Mouse (Mus musculus): ENCODE data around the gene Dennd1a. TPM values are rescaled to one million over a fixed set of nuclear protein-coding genes. Genes with fewer than 3 reads are reported as not detected.

Gene Dennd1a
- total RNA-seq, 2 experiments from 2014 or later = 27.7 to 27.9 TPM

GRCm38 (mm10) chr2:38125671-38126382 is 161.4 kb downstream of the Dennd1a start:
- DNase-seq (ENCODE audit: low spot score) = no peak

- DNase-seq (ENCODE audit: low spot score) = no peak
Measured at GRCm38 (mm10) chr2:38124727-38125126, 162.5 kb downstream of the Dennd1a start.

GRCm38 (mm10) chr2:38115000-38115399 is 172.2 kb downstream of the Dennd1a start:
- DNase-seq (ENCODE audit: low spot score) = no peak

DNA sequence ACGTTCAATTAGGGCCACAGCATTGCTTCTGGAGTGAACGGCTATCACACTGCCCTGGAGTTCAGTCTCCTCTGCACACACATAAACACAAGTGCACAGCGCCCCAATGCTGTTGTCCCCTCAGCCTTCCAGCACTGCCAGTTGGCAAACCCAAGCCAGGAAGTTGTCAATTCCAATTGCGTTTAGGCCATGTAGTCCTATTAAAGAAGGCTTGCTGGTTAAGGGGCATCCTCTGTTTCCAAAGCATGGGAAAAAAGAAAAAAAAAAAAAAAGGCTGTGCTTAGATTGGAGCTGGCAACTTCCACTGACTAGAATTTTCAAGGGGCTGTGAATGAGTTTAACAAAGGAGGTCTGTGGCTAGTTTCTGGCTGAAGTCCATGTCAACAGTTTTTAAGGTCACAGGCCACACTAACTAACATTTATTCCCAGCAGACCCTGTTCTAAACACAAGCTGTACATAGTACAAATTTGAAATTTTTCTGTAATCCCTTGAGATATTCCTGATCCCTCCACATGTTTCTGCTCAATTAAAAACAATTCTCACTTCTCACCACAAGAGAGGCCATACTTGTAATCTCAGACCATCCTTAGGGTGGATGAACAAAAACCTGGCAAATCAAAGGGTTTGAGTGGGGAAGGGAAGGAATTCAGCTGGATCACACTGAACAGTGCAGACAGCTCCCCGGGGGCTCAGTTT is 175.4 kb downstream of the Dennd1a start:
- DNase-seq (ENCODE audit: low spot score) = no peak

GRCm38 (mm10) chr2:38108586-38108985 is 178.6 kb downstream of the Dennd1a start:
- no peak for DNase-seq (ENCODE audit: low spot score)

GRCm38 (mm10) chr2:38102674-38103073 is 184.5 kb downstream of the Dennd1a start:
- no peak for DNase-seq (ENCODE audit: low spot score)

DNA sequence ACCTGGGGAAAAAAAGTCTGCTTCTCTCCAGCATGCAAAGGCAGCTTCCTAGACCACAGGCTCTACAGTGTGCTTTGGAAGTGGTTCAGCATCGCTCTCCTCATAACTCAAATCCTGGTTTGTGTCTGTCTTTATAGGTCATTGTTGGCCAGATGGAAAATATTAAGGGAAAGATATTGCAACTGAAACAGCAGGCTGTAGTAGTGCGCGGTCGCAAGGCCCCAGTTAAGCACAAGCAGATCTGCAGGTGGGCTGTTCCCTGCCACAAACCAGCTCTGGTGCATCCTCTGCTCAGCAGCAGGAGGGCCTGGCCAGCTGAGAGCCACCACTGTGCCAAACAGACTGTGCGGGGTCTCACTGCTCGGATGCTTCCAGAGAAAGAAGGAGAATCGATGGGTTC is 186.9 kb downstream of the Dennd1a start:
- DNase-seq (ENCODE audit: low spot score) = no peak

- DNase-seq (ENCODE audit: low spot score) = peak; percentile 28
Measured at GRCm38 (mm10) chr2:38099120-38099773, 187.9 kb downstream of the Dennd1a start.

GRCm38 (mm10) chr2:38097469-38097868 is 189.7 kb downstream of the Dennd1a start:
- no peak for DNase-seq (ENCODE audit: low spot score)

- no peak for DNase-seq (ENCODE audit: low spot score)
Measured at GRCm38 (mm10) chr2:38096328-38096727, 190.9 kb downstream of the Dennd1a start.

DNA sequence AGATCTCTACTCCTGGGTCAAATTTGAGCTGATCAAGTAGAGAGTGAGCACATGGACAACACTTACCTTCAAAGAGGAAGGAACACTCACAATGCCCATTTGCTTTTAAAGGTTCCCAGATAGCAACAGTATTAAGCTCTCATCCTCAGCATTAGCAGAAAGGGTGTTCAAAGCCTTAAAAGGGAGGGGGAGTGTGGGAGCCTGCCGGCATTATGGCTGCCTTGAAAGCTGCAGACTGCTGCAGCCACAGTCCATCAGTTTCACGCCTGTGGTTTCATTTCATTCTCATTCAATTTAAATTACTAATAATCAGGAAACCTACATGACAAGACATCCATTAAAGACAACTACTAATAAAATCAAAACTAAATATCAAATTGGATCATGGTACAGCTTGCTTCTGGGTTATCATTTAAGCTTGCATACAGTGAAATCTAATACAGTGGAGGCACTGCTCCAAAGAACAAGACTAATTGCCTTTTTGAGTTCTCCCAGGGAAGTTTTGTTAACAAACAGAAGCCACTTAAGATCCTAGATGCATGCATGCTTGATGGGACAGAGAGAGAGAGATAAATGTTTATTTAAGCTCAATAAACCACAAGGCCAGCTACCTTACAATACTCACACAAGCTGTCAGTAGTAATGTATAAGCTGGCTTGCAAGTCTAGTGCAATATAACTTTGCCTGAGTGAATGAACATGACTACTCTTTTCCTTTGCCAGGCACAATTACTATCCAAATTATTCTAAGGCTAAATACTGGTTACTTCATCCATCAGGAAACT is 192.6 kb downstream of the Dennd1a start:
- no peak for DNase-seq (ENCODE audit: low spot score)

DNA sequence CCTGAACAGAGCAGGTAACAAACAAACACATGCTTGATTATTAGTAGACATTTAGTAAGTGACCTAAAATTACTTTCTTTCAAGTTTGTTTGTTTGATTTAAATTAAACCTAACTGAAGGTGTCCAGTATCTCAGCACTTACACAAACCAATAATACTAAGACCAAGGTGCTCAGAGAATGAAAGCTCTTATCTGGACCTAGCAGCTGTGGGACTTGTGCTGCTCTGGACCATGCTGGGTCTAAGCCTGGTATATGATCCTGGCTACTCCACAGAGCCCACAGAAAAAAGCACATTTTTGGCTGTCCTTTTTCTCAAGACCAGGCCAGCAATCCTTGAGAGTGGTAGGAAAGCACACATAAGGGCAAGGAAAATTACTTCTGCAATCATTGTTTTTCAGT is 193.2 kb downstream of the Dennd1a start:
- DNase-seq (ENCODE audit: low spot score) = no peak

- DNase-seq (ENCODE audit: low spot score) = no peak
Measured at GRCm38 (mm10) chr2:38093242-38093641, 193.9 kb downstream of the Dennd1a start.

DNA sequence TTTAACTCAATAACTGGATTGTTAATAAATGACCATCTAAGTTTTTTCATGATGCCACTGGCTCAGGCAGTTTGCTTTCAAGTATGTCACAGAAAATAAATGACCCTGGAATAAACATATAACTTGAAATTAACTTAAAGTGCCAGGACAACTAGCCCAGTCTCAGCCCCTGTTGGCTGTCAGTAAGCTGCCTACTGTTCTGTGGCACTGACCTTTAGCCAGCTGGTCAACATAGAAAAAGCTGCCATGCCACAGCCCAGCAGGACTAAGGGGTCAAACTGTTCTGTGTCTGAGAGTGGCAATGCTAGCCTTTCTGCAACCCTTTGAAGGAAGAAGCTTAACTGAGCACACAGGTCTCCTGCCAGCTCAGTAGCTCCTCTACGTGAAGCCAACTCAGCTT is 198.8 kb downstream of the Dennd1a start:
- DNase-seq (ENCODE audit: low spot score) = peak; percentile 24

DNA sequence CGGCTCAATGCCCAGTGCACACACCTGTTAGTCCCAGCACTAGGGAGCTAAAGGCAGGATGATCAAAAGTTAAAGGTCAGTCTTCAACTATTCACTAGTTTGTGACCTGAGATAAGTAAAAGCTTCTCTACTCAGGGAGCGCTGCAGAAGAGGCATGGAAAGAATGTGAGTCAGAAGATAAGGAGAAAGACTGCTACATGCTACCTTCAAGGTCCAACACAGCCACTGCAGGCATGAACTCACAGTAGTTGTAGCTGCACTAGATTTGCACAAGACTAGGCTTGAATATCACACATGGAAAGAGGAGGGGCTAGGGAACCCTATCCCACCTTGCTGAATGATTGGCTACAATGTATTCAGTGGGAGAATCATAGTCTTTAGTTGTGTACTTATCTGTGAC is 202.1 kb downstream of the Dennd1a start:
- no peak for DNase-seq (ENCODE audit: low spot score)

DNA sequence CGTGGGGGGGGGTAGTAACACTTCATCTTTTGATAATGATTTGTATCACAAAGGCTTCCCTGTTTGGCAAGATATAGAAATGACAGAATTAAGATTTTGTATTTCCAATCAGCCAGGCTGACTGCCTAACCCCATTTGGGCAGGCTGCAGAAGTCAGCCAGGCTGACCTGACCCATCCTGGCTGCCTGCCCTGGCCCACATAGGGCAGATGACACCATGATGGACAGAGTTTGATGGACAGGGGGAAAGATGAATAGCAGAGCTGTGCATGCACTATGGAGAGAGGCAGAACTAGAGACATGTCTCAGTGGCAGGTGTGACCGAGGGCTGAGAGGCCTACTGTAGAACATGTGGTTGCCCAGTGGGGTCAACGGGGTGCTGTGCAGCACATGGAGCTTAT is 203.9 kb downstream of the Dennd1a start:
- no peak for DNase-seq (ENCODE audit: low spot score)

DNA sequence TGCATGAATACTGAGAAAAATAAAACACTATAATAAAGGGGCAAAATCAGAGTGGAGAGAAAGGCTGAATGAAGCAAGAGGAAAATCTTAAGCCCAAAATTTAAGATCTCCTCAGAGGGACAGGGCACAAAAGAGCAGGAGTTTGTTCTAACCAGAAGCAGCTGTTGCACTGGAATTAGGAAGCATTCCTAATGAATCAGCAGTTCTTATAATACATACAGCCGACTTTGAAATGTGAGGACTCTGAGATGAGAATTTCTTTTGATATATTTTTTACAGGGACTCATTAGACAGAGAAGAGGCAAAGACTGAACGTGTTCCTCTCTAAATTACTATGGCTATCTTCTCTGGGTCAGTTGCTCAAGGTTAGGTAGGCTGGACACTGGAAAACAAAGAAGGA is 212.7 kb downstream of the Dennd1a start:
- no peak for DNase-seq (ENCODE audit: low spot score)

DNA sequence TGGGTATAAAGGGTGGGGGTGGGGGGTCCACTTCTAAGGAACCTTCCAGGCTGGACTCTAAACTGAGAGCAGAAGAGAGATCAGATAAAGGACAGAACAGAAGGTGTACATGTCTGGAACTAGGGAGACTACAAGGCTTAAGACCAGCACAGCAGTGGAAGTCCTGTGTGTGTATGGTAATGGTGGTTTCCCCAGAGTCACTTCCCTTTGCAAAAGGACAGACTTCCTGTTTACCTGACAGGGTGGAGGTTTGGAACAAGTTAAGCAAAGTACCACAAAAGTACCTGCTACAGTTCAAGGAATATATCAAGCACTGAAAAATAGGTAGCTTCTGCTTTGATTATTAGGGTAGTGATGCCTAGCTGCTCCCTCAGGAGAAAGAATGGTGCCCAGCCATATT is 215.1 kb downstream of the Dennd1a start:
- DNase-seq (ENCODE audit: low spot score) = no peak

DNA sequence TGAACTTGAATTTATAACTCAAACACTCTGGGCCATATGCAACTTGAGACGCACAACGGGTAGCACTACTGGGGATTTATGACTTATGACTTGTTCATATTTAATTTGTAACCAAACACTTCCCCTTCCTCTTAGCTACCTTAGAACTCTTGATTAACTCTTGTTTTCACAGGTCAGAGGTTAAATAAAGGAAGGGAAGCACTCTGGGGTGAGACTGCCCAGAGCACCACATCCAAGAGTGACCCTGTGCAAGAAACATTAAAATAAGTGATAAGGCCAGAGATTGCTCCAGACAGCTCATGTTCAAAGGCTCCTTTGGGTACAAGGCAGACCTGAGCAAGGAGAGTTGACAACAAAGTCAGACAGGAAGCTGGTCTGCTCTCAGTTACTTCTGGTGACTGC is 219.0 kb downstream of the Dennd1a start:
- DNase-seq (ENCODE audit: low spot score) = no peak

DNA sequence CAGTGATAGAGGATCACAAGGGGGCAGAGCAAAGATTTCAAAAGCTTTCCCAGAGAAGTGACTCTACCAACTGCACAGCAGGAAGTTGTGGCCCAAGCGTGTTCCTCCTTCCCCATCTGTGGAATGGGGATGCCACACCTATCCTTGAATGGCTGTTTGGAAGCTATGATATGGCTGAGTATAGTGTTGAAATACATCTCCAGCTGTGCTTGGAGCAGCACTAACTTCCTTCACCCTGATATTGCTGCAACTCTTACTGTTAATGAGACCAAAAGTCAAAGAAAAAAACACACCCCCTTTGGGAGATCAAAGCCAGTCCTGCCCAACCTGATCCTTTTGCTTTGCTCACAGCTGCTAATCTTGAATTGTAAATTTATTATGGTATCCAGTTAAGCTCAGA is 221.3 kb downstream of the Dennd1a start:
- DNase-seq (ENCODE audit: low spot score) = no peak

GRCm38 (mm10) chr2:38064266-38064665 is 222.9 kb downstream of the Dennd1a start:
- no peak for DNase-seq (ENCODE audit: low spot score)

GRCm38 (mm10) chr2:38062156-38062555 is 225.0 kb downstream of the Dennd1a start:
- no peak for DNase-seq (ENCODE audit: low spot score)
